Mouse (Mus musculus): ENCODE data around the gene Kat6b. TPM values are rescaled to one million over a fixed set of nuclear protein-coding genes. Genes with fewer than 3 reads are reported as not detected.

Gene Kat6b
- total RNA-seq, 2 experiments from 2014 or later, result 6.9 to 10.6 TPM

GRCm38 (mm10) chr14:21551655-21552054, 70.4 kb downstream of the Kat6b start:
- no peak for ATAC-seq (replicated peaks; ENCODE audit: low FRiP score, poor library complexity, severe bottlenecking)

- no peak for ATAC-seq (replicated peaks; ENCODE audit: low FRiP score, poor library complexity, severe bottlenecking)
These were observed 71.7 kb downstream of the Kat6b start for GRCm38 (mm10) chr14:21552958-21553357.

- ATAC-seq (replicated peaks; ENCODE audit: low FRiP score, poor library complexity, severe bottlenecking), result no peak
These were observed 72.8 kb downstream of the Kat6b start for GRCm38 (mm10) chr14:21554046-21554445.

GRCm38 (mm10) chr14:21558440-21559131, 77.4 kb downstream of the Kat6b start:
- ATAC-seq (replicated peaks; ENCODE audit: low FRiP score, poor library complexity, severe bottlenecking), result no peak

- ATAC-seq (replicated peaks; ENCODE audit: low FRiP score, poor library complexity, severe bottlenecking), result no peak
These were observed 78.2 kb downstream of the Kat6b start for GRCm38 (mm10) chr14:21559447-21559846.

- ATAC-seq (replicated peaks; ENCODE audit: low FRiP score, poor library complexity, severe bottlenecking), result no peak
These were observed 79.4 kb downstream of the Kat6b start for GRCm38 (mm10) chr14:21560481-21561209.

- peak; percentile 79 for ATAC-seq (replicated peaks; ENCODE audit: low FRiP score, poor library complexity, severe bottlenecking)
These were observed 80.3 kb downstream of the Kat6b start for GRCm38 (mm10) chr14:21561396-21562065.

- no peak for ATAC-seq (replicated peaks; ENCODE audit: low FRiP score, poor library complexity, severe bottlenecking)
These were observed 82.4 kb downstream of the Kat6b start for GRCm38 (mm10) chr14:21563584-21564118.

- no peak for ATAC-seq (replicated peaks; ENCODE audit: low FRiP score, poor library complexity, severe bottlenecking)
These were observed 84.5 kb downstream of the Kat6b start for GRCm38 (mm10) chr14:21565541-21566353.

GRCm38 (mm10) chr14:21567293-21567984, 86.2 kb downstream of the Kat6b start:
- no peak for ATAC-seq (replicated peaks; ENCODE audit: low FRiP score, poor library complexity, severe bottlenecking)

- ATAC-seq (replicated peaks; ENCODE audit: low FRiP score, poor library complexity, severe bottlenecking), result no peak
These were observed 87.6 kb downstream of the Kat6b start for GRCm38 (mm10) chr14:21568821-21569220.

- no peak for ATAC-seq (replicated peaks; ENCODE audit: low FRiP score, poor library complexity, severe bottlenecking)
These were observed 93.6 kb downstream of the Kat6b start for GRCm38 (mm10) chr14:21574686-21575309.

- no peak for ATAC-seq (replicated peaks; ENCODE audit: low FRiP score, poor library complexity, severe bottlenecking)
These were observed 95.6 kb downstream of the Kat6b start for GRCm38 (mm10) chr14:21576867-21577266.

- no peak for ATAC-seq (replicated peaks; ENCODE audit: low FRiP score, poor library complexity, severe bottlenecking)
These were observed 100.0 kb downstream of the Kat6b start for GRCm38 (mm10) chr14:21581198-21581597.

- ATAC-seq (replicated peaks; ENCODE audit: low FRiP score, poor library complexity, severe bottlenecking), result no peak
These were observed 101.1 kb downstream of the Kat6b start for GRCm38 (mm10) chr14:21582301-21582700.

GRCm38 (mm10) chr14:21583051-21583450, 101.8 kb downstream of the Kat6b start:
- ATAC-seq (replicated peaks; ENCODE audit: low FRiP score, poor library complexity, severe bottlenecking), result no peak

- ATAC-seq (replicated peaks; ENCODE audit: low FRiP score, poor library complexity, severe bottlenecking), result peak; percentile 32; the same call in 1 of the 2 replicates
These were observed 102.6 kb downstream of the Kat6b start for GRCm38 (mm10) chr14:21583868-21584267.

- ATAC-seq (replicated peaks; ENCODE audit: low FRiP score, poor library complexity, severe bottlenecking), result peak; percentile 74
These were observed 103.4 kb downstream of the Kat6b start for GRCm38 (mm10) chr14:21584468-21585135.

Measured in erythroblast, adult 5-6 weeks (primary cell).